Mouse (Mus musculus) forebrain, embryonic 11.5 days (tissue): ENCODE results near the gene Nos2. TPM values are rescaled to one million over a fixed set of nuclear protein-coding genes. Genes with fewer than 3 reads are reported as not detected.
"Not testable (repeated sequence)": the region's sequence is repeated elsewhere in the genome, so short reads cannot be mapped to it uniquely, and the experiment has no call there.

Experiments used
- ATAC-seq: fragments of 200-750 bp; cut with Nextera tagmentation; replicated peaks from 2 replicates; pipeline ENCODE4 v1.8.0; 2017; ENCODE audit warnings: moderate TSS enrichment; ENCODE audit not compliant: low FRiP score
- DNase-seq: peaks from one replicate; pipeline ENCODE4 v3.0.0-alpha.2; 2017; ENCODE audit warnings: low spot score
- H3K27ac ChIP-seq: fragments of 300-500 bp; sonication (generic); 2 replicates; pipeline ENCODE4 v1.5.1; 2014; ENCODE audit warnings: low read depth, low read length
- H3K27me3 ChIP-seq: fragments of 300-500 bp; sonication (generic); 2 replicates; pipeline ENCODE4 v1.6.1; 2014; ENCODE audit warnings: mild to moderate bottlenecking, low read length, mixed read lengths; ENCODE audit not compliant: control insufficient read depth, insufficient read depth
- H3K36me3 ChIP-seq: fragments of 300-500 bp; sonication (generic); 2 replicates; pipeline ENCODE4 v1.6.1; 2014; ENCODE audit warnings: mild to moderate bottlenecking, low read length, moderate library complexity, mixed read lengths; ENCODE audit not compliant: control insufficient read depth, insufficient read depth
- H3K4me1 ChIP-seq: fragments of 300-500 bp; sonication (generic); replicated peaks from 2 replicates; pipeline ENCODE4 v1.6.1; 2014; ENCODE audit warnings: low read length, mixed read lengths; ENCODE audit not compliant: control insufficient read depth, insufficient read depth
- H3K4me2 ChIP-seq: fragments of 300-500 bp; sonication (generic); 2 replicates; pipeline ENCODE4 v1.6.1; 2014; ENCODE audit warnings: low read depth, mild to moderate bottlenecking, low read length, moderate library complexity, mixed read lengths; ENCODE audit not compliant: severe bottlenecking
- H3K4me3 ChIP-seq: fragments of 300-500 bp; sonication (generic); 2 replicates; pipeline ENCODE4 v1.5.1; 2014; ENCODE audit warnings: low read depth, low read length
- H3K9ac ChIP-seq: fragments of 300-500 bp; sonication (generic); 2 replicates; pipeline ENCODE4 v1.6.1; 2014; ENCODE audit warnings: low read length
- H3K9me3 ChIP-seq: fragments of 300-500 bp; sonication (generic); 2 replicates; pipeline ENCODE4 v1.6.1; 2016; ENCODE audit warnings: low read length, mixed read lengths; ENCODE audit not compliant: control insufficient read depth
- WGBS: fragments of 180-500 bp; shearing (Covaris S2); extraction: QIAGEN DNeasy Blood & Tissue Kit; methylation state at CpG from one replicate; pipeline ENCODE4 v1.1.7; 2014; 5-methylcytosine and 5-hydroxymethylcytosine counted together
- polyA plus RNA-seq: library from polyadenylated mRNA; unstranded; fragments of >200 nt; fragmentation: Nextera tagmentation; extraction: Ambion mirVana; gene quantifications from 2 replicates; pipeline ENCODE4 v1.2.1, GENCODE M21; 2014

Gene Nos2
- polyA plus RNA-seq, 1 experiment from 2014 or later: 0.88 TPM

- H3K9ac ChIP-seq: no peak overlapping the region
- no peaks in the 10 kb centered on the region for H3K27me3 ChIP-seq
- H3K27ac ChIP-seq: no peak overlapping the region
- H3K4me1 ChIP-seq: no peaks in the 10 kb centered on the region
- H3K9me3 ChIP-seq: no peaks in the 10 kb centered on the region
- DNase-seq: no peak
- H3K36me3 ChIP-seq: no peaks in the 10 kb centered on the region
- no peak for ATAC-seq
- 94% methylated on average over 9 of the region's 9 CpGs for WGBS
- no peak overlapping the region for H3K4me3 ChIP-seq
- no peak overlapping the region for H3K4me2 ChIP-seq
Observed at GRCm38 (mm10) chr11:78990096-78990495, 69.5 kb downstream of the Nos2 start.

- H3K27ac ChIP-seq, H3K4me2 ChIP-seq, H3K27me3 ChIP-seq, H3K36me3 ChIP-seq, H3K9me3 ChIP-seq, H3K4me3 ChIP-seq, H3K9ac ChIP-seq, ATAC-seq, DNase-seq, H3K4me1 ChIP-seq: not testable (repeated sequence)
- 84% methylated on average over 5 of the region's 5 CpGs for WGBS
Observed at GRCm38 (mm10) chr11:78990875-78991543, 70.4 kb downstream of the Nos2 start.

- no peak overlapping the region for H3K4me3 ChIP-seq
- ATAC-seq: no peak
- H3K4me2 ChIP-seq: no peak overlapping the region
- DNase-seq: peak; percentile 49
- H3K4me1 ChIP-seq: no peaks in the 10 kb centered on the region
- H3K27me3 ChIP-seq: no peaks in the 10 kb centered on the region
- H3K9me3 ChIP-seq: no peaks in the 10 kb centered on the region; the same call in 1 of the 2 replicates
- no peak overlapping the region for H3K9ac ChIP-seq
- H3K27ac ChIP-seq: no peak overlapping the region
- no peaks in the 10 kb centered on the region for H3K36me3 ChIP-seq
- 26% methylated on average over 6 of the region's 6 CpGs for WGBS
Observed at GRCm38 (mm10) chr11:78999118-78999517, 78.5 kb downstream of the Nos2 start.

GRCm38 (mm10) chr11:79001871-79002270 is 81.3 kb downstream of the Nos2 start:
- DNase-seq (peak; percentile 7), ATAC-seq (no peak)
- H3K4me2 ChIP-seq: no peak overlapping the region
- no peaks in the 10 kb centered on the region; the same call in 1 of the 2 replicates for H3K9me3 ChIP-seq
- H3K27me3 ChIP-seq: no peaks in the 10 kb centered on the region
- no peak overlapping the region for H3K27ac ChIP-seq
- H3K9ac ChIP-seq: no peak overlapping the region
- H3K4me1 ChIP-seq: no peaks in the 10 kb centered on the region
- H3K36me3 ChIP-seq: no peaks in the 10 kb centered on the region
- 91% methylated on average over 4 of the region's 4 CpGs for WGBS
- H3K4me3 ChIP-seq: no peak overlapping the region

GRCm38 (mm10) chr11:79002551-79002951 is 82.0 kb downstream of the Nos2 start:
- WGBS: 76% methylated on average over 5 of the region's 5 CpGs
- H3K27ac ChIP-seq: no peak overlapping the region
- peak; percentile 43 for DNase-seq

GRCm38 (mm10) chr11:79003053-79003768 is 82.6 kb downstream of the Nos2 start:
- DNase-seq (peak; percentile 37), ATAC-seq (no peak)
- Histone ChIP-seq H3K9me3 (no peaks in the 10 kb centered on the region), H3K4me2 (no peak overlapping the region), H3K4me1 (no peaks in the 10 kb centered on the region), H3K36me3 (no peaks in the 10 kb centered on the region), H3K4me3 (no peak overlapping the region), H3K9ac (no peak overlapping the region), H3K27me3 (no peaks in the 10 kb centered on the region), H3K27ac (no peak overlapping the region)
- 85% methylated on average over 11 of the region's 11 CpGs for WGBS

More at GRCm38 (mm10) chr11:79002551-79002951, 82.0 kb downstream of the Nos2 start:
- no peaks in the 10 kb centered on the region for H3K9me3 ChIP-seq
- H3K4me3 ChIP-seq: no peak overlapping the region
- H3K9ac ChIP-seq: no peak overlapping the region
- no peak overlapping the region for H3K4me2 ChIP-seq
- H3K27me3 ChIP-seq: no peaks in the 10 kb centered on the region
- H3K4me1 ChIP-seq: no peaks in the 10 kb centered on the region
- no peaks in the 10 kb centered on the region for H3K36me3 ChIP-seq
- ATAC-seq: no peak

- Histone ChIP-seq H3K4me1 (no peaks in the 10 kb centered on the region), H3K4me2 (no peak overlapping the region), H3K27ac (no peak overlapping the region), H3K4me3 (no peak overlapping the region), H3K9me3 (no peaks in the 10 kb centered on the region), H3K27me3 (no peaks in the 10 kb centered on the region), H3K36me3 (no peaks in the 10 kb centered on the region), H3K9ac (no peak overlapping the region)
- DNase-seq (peak; percentile 44), ATAC-seq (no peak)
- 85% methylated on average over 10 of the region's 10 CpGs for WGBS
Observed at GRCm38 (mm10) chr11:79003769-79004638, 83.4 kb downstream of the Nos2 start.

- WGBS: 90% methylated on average over 14 of the region's 14 CpGs
- Histone ChIP-seq H3K9me3 (no peaks in the 10 kb centered on the region), H3K36me3 (no peaks in the 10 kb centered on the region), H3K4me1 (no peaks in the 10 kb centered on the region), H3K27me3 (no peaks in the 10 kb centered on the region), H3K4me3 (no peak overlapping the region), H3K4me2 (no peak overlapping the region), H3K9ac (no peak overlapping the region), H3K27ac (no peak overlapping the region)
- peak; percentile 30 for DNase-seq
- ATAC-seq: no peak
Observed at GRCm38 (mm10) chr11:79005578-79006394, 85.2 kb downstream of the Nos2 start.
